Mouse (Mus musculus) kidney, adult 9 months (tissue): ENCODE data around the gene Notch1.

Experiments
- DNase-seq: peaks from one replicate; pipeline ENCODE4 v3.0.0; 2022

The Notch1 gene

GRCm38 (mm10) chr2:26475505-26476430 lies 40.7 kb downstream of the Notch1 start:
- no peak for DNase-seq

DNA sequence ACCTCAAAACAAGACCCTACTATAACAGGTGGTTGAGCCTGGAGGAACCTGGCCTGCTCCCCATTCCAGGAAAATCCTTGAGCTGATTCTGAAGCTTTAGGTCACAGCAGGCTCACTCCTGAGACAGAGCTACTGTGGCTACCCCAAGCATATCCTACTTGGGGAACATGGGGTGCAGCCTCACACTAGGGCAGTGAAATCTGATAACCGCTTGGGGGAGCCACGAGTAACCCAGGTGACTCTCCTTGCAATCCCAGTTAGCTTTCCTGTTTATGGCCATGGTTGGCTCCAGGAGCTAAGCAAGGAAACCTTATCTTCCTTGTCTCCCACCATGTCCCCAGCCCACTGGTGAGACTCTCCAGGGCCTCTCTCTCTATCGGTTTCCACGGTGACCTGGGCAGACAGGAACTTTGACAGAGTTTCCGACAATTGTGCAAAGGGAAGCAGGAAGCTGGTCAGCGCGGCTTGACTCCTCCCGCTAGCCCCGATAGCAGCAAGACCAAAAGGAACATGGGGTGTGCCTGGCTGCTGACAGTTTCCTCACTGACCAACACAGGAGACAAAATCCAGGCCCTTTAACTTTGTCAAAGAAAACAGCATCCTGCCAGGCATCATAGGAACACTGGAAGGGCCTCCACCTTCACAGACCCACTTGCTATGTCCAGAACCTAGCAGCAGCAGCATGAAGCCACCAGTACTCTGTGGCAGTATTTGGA lies 41.5 kb downstream of the Notch1 start:
- peak; percentile 83 for DNase-seq

- no peak for DNase-seq
Observed at GRCm38 (mm10) chr2:26472312-26473090, 44.0 kb downstream of the Notch1 start.

- no peak for DNase-seq
Observed at GRCm38 (mm10) chr2:26471652-26472285, 44.7 kb downstream of the Notch1 start.

DNA sequence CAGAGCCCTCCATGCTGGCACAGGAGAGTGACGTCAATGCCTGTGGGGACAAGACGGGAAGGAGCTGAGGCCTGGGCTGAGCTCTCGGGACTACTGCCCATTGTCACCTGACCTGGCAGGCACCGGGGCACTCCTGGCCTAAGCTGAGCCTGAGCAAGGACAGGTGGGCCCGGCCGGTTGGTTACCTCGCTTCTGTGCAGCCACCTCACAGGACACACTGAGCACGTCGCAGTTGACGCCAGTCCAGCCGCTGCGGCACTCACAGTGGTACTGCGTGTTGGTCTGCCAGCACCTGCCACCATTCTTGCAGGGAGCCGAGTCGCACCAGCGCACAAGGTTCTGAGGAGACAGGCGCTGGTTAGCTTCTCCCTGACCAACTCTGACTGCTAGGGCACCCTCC lies 45.5 kb downstream of the Notch1 start:
- no peak for DNase-seq

GRCm38 (mm10) chr2:26468376-26468775 lies 48.1 kb downstream of the Notch1 start:
- no peak for DNase-seq

DNA sequence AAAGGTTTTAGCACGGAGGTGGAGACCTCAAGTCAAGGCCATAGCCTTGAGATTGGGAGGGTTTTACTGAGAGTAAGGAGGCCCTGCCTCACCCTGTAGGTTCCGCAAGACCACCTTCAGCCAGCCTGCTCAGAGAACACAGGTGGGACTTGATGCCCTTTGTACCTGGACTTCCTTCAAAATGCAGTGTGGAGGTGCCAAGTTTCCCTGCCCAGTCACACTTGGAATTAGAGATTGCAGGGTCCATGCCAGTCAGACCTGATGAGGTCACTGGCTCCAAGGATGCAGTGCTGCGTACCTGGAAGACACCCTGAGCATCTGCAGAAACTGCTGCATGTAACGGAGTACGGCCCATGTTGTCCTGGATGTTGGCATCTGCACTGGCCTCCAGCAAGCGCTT lies 53.1 kb downstream of the Notch1 start:
- DNase-seq: peak; percentile 81

DNA sequence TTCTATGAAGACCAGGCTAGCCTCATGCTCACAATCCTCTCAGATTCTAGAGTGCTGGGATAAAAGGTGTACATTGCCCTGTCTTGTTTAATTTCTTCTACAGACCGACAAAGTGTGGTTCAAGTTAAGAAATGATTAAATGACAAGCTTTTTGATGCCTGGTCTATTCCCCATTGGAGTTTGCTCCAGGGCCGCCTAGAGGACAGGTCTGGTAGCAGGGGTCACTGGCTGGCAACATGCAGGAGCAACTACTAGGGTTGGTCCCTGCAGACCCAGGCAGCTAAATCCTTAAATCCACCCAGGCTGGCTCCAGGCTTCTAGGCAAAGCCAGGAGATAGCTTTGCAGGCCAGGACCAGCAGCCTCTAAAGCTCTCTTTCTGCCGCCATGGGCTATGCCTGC lies 53.5 kb downstream of the Notch1 start:
- peak; percentile 88 for DNase-seq

DNA sequence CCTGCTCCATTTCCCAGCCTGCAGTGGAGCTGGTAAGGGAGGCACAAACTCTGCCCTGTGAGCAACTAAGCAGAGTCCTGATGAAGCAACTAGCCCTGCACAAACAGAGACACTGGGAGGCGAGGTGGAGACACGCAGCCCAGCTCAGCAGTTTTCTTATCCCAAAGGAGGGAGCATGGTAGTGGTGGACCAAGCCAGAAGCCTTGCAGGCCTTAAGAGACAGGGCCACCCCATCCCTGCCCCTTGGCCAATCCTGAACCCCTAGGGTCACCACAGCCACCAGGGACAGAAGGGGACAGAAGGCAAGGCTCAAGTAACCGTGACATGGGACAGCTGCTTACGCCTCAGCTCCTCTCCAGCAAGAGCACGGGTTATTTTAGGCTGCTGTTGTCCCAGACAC lies 54.8 kb downstream of the Notch1 start:
- peak; percentile 53 for DNase-seq

- peak; percentile 43 for DNase-seq
Observed at GRCm38 (mm10) chr2:26460837-26461236, 55.6 kb downstream of the Notch1 start.

- DNase-seq: peak; percentile 71
Observed at GRCm38 (mm10) chr2:26460097-26460646, 56.3 kb downstream of the Notch1 start.

- peak; percentile 43 for DNase-seq
Observed at GRCm38 (mm10) chr2:26459478-26459877, 57.0 kb downstream of the Notch1 start.

DNA sequence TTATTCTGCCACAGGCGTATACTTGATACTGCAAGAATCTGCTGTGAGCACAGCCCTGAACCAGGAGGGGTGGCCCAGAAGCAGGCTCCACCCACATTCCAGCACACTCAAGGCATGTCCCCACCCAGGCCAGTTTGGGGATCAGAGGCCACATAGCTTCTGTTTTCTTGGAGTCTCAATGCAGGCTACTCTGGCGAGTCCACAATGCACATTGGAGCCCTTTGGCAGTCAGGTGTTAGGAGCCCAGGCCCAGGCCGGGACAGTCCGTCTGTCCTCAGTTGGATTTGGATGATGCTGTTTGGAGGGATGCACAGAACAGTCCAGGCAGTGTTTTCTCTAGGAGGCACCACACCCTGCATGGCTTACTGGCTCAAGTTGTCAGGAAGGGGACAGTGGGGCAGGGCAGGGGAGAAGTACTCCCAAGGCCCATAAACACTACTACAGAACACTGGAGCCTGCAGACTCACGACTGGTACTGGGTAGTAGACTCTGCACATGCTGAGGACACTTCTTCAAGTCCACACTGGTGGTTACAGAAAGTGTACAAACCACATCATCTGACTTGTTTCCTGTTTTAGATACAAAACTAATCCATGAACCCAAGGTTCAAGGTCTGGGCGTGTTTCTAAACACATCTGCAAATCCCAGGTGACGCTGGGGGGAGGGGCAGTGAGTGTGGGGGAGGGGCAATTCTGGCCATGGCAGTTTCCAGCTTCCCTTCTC lies 57.9 kb downstream of the Notch1 start:
- peak; percentile 86 for DNase-seq

GRCm38 (mm10) chr2:26449121-26450060 lies 67.1 kb downstream of the Notch1 start:
- DNase-seq: peak; percentile 87

GRCm38 (mm10) chr2:26447451-26447850 lies 69.0 kb downstream of the Notch1 start:
- no peak for DNase-seq

GRCm38 (mm10) chr2:26446671-26447070 lies 69.8 kb downstream of the Notch1 start:
- peak; percentile 39 for DNase-seq

- peak; percentile 97 for DNase-seq
Observed at GRCm38 (mm10) chr2:26445666-26446445, 70.6 kb downstream of the Notch1 start.

DNA sequence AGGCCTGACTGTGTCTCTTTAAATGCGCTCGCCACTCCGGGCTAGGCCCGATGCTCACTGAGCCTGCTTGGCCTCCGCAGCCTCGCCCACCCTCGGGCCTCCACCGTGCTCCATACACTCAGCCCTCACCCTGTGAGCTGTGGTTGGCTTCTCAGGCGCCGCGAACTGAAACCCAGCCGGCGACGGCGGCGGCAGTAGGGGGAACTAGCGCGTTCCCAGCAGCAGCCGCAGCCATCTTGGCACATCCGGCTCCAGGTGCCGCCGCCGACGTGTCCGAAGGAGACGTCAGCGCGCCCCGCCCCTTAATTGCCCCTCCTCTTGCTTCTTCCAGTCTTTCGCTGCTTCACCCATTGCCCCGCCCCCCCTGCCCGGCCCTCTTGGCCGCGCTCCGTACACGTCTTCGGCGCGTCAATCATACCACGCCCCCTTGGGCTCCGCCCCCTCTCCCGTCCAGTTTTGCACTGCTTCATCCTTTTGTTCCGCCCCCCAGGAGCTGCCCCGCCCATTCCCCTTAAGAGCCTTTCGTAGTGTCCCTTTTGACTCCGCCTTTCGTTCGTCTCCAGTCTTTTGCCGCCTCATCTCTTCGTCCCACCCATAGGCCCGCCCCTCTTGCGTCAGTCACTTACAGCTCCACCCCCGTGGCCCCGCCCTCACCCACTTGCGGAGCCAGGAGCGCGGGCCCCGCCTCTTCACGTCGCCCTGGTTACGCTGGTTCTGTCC lies 71.4 kb downstream of the Notch1 start, which contains the start of gene Sec16a:
Gene Sec16a, minus strand, starts transcription at position 271 of the 720 bp plus-strand sequence.
- peak; percentile 100 for DNase-seq

DNA sequence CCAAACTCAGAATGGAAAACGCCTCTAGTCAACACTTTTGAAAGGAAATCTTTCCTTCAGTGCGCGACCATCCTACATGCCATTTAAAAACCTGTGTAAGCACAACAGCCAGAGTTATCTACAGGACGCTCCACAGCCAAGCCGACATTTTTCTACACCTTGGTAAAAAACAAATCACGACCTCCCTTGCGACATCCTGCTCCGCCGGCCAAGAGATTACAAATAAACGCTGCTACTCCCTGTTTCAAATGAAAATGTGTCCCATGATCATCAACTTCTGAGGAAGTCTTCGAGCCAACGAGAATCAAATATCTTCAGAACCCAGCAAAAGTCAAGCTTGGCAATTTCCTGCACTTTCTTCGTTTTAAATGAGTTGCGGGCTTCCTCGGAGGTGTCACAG lies 72.1 kb downstream of the Notch1 start:
- no peak for DNase-seq
